Mouse (Mus musculus) ES-Bruce4 (cell line): ENCODE data around the gene Bloc1s6.

Experiments
- CTCF ChIP-seq: IDR thresholded peaks from one replicate; pipeline ENCODE4 v1.8.1; 2011; ENCODE audit warnings: low read depth, low read length
- EP300 ChIP-seq: IDR thresholded peaks from 2 replicates; pipeline ENCODE4 v1.6.1; 2011; ENCODE audit warnings: low read depth, low read length; ENCODE audit not compliant: insufficient read depth
- POLR2A ChIP-seq: IDR thresholded peaks from one replicate; pipeline ENCODE4 v1.8.1; 2011; ENCODE audit warnings: low read length; ENCODE audit not compliant: insufficient read depth

- TF ChIP-seq CTCF (no peak), EP300 (no peak), POLR2A (no peak)
Observed at GRCm38 (mm10) chr2:122719232-122719631, 19.1 kb upstream of the Bloc1s6 start.
